9 mouse cellular contexts compared by ENCODE assay signal in the genomic region with DNA sequence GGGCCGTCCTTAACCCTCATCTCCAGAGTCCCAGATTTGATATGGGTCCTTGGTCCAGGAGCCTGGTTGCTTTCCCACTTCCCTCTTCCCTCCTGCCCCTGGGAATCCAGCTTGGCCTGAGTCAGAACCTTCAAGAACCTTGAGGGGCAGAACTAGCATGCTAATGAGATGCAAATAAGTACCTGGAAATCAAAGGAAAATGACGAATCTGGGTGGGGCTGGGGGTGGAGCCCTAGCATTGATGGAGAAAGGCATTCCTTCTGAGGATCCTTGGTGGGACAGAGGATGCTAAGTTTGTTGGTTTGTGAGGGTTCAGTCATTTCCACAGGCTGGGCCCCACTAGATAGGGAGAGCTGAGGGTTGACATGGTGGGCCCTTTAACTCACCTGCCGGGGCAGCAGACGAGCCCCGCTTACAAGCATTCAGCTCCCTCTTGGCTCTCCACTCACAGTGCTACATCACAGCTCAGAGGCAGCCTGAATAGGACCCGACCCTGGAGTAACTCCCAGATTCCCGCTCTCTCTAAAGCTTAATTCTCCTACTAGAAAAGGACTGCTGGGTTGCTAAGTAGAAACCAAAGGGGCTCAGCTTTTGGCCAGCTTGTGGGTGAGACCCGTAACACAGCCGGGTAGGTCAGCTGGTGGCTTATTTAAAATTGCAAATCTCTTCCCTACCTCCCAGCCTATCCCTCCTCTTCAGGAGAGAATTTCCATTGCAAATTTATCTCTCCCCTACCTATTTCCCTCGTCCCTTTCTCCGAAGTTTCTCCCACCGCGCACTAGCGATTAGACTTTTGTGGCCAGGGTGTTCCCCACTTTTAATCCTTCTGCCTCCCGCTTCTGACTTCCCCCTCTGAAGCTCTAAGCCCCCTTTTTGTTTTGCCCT. TPM values are rescaled to one million over a fixed set of nuclear protein-coding genes. Genes with fewer than 3 reads are reported as not detected.
DNase-seq lines count a peak whose midpoint lies in the region; ATAC-seq and TF ChIP-seq lines count a peak whose summit lies in the region.
"Had no signal": no experiment of that assay in that cellular context is flagged by ENCODE, and none has a peak within 500 bp of the region (broad histone marks: within the 10 kb centered on the region; RNA-seq: fewer than 3 reads in every experiment).

No protein-coding gene starts in this region.

- ATAC-seq in heart, embryonic 15.5 days (replicated peaks; ENCODE audit: insufficient number of reproducible peaks, insufficient read depth, low FRiP score, low read depth): no peak
- ATAC-seq in forebrain, embryonic 14.5 days: peak; percentile 32; the same call in 1 of the 2 replicates
- no peak for ATAC-seq in granulocyte monocyte progenitor cell, adult 5-6 weeks (replicated peaks; ENCODE audit: poor library complexity, severe bottlenecking)

- peak overlapping the region; percentile 49; the same call in 1 of the 2 replicates for H3K4me2 ChIP-seq in heart, embryonic 15.5 days
- H3K4me2 ChIP-seq in forebrain, embryonic 14.5 days (ENCODE audit: low read length): peak overlapping the region; percentile 37

- in situ Hi-C loops in ES-E14 (cut with MboI; ENCODE audit: low sequenced_read_pairs in 2 of 2, unreplicated experiment in 2 of 2): no loop called here

- H3K9me3 ChIP-seq in heart, embryonic 15.5 days (replicated peaks): no peaks in the 10 kb centered on the region
- H3K9me3 ChIP-seq in ES-E14 (ENCODE audit: control insufficient read depth, insufficient read depth, low read depth, low read length): no peaks in the 10 kb centered on the region
- no peaks in the 10 kb centered on the region for H3K9me3 ChIP-seq in forebrain, embryonic 14.5 days (replicated peaks; ENCODE audit: control insufficient read depth, low read length)
- no peaks in the 10 kb centered on the region for H3K9me3 ChIP-seq in midbrain, embryonic 10.5 days (replicated peaks)

- H3K9ac ChIP-seq in heart, embryonic 15.5 days: no peak overlapping the region
- H3K9ac ChIP-seq in ES-E14 (ENCODE audit: insufficient read depth, low read depth, low read length, poor library complexity, severe bottlenecking): peak overlapping the region; percentile 74; the same call in 1 of the 2 replicates
- H3K9ac ChIP-seq in forebrain, embryonic 14.5 days (ENCODE audit: low read length): peak overlapping the region; percentile 33

- peaks cover 33% of the 10 kb centered on the region for H3K27me3 ChIP-seq in heart, embryonic 15.5 days
- H3K27me3 ChIP-seq in forebrain, embryonic 14.5 days (replicated peaks; ENCODE audit: control insufficient read depth, insufficient read depth, low read length): no peaks in the 10 kb centered on the region
- peaks cover 47% of the 10 kb centered on the region for H3K27me3 ChIP-seq in midbrain, embryonic 10.5 days (ENCODE audit: low read depth, poor library complexity, severe bottlenecking)

- 32% methylated on average over 15 of the region's 15 CpGs for WGBS in heart, embryonic 15.5 days
- WGBS in forebrain, embryonic 14.5 days: 7% methylated on average over 15 of the region's 15 CpGs
- 6% methylated on average over 15 of the region's 15 CpGs for WGBS in midbrain, embryonic 10.5 days

- no peak overlapping the region for H3K27ac ChIP-seq in heart, embryonic 15.5 days
- H3K27ac ChIP-seq in ES-E14 (ENCODE audit: insufficient read depth, low read depth, low read length, poor library complexity, severe bottlenecking): peak overlapping the region; percentile 93
- peak overlapping the region; percentile 81 for H3K27ac ChIP-seq in forebrain, embryonic 14.5 days (ENCODE audit: low read depth, low read length)
- H3K27ac ChIP-seq in midbrain, embryonic 10.5 days (replicated peaks): peak overlapping the region; percentile 76

- DNase-seq in heart, adult 18-20 months: no peak
- peak; percentile 90 for DNase-seq in ES-E14 (ENCODE audit: low read depth, low spot score)
- DNase-seq in forebrain, embryonic 14.5 days (ENCODE audit: low spot score): peak; percentile 85
- peak; percentile 36 for DNase-seq in midbrain, embryonic 10.5 days (ENCODE audit: low spot score)
- DNase-seq in gastrocnemius, postnatal 25 days: no peak
- no peak for DNase-seq in cerebellum, adult 11-12 months
- DNase-seq: heart, postnatal 4 days had no signal

- H3K4me3 ChIP-seq in heart, embryonic 15.5 days: no peak overlapping the region
- H3K4me3 ChIP-seq in ES-E14 (ENCODE audit: insufficient read depth in 1 of 2, low read depth in 1 of 2, low read length in 2 of 2, poor library complexity in 1 of 2, severe bottlenecking in 1 of 2): peak overlapping the region; percentile 52 to 65
- H3K4me3 ChIP-seq in forebrain, embryonic 14.5 days (ENCODE audit: low read depth, low read length): no peak overlapping the region
- H3K4me3 ChIP-seq in midbrain, embryonic 10.5 days: peak overlapping the region; percentile 41

- no peaks in the 10 kb centered on the region for H3K36me3 ChIP-seq in heart, embryonic 15.5 days
- peaks cover 20% of the 10 kb centered on the region for H3K36me3 ChIP-seq in ES-E14 (ENCODE audit: control insufficient read depth, insufficient read depth, low read length, poor library complexity, severe bottlenecking)
- peaks cover 45% of the 10 kb centered on the region for H3K36me3 ChIP-seq in forebrain, embryonic 14.5 days (ENCODE audit: control insufficient read depth, insufficient read depth, low read length)
- peaks cover 24% of the 10 kb centered on the region for H3K36me3 ChIP-seq in midbrain, embryonic 10.5 days

- peaks cover 33% of the 10 kb centered on the region for H3K4me1 ChIP-seq in heart, embryonic 15.5 days (replicated peaks)
- peaks cover 15 to 32% of the 10 kb centered on the region in 2 experiments for H3K4me1 ChIP-seq in ES-E14 (ENCODE audit: control insufficient read depth in 2 of 2, insufficient read depth in 2 of 2, low read length in 2 of 2, poor library complexity in 1 of 2)
- H3K4me1 ChIP-seq in forebrain, embryonic 14.5 days (ENCODE audit: control insufficient read depth, insufficient read depth, low read length): peaks cover 43% of the 10 kb centered on the region
- peaks cover 45% of the 10 kb centered on the region for H3K4me1 ChIP-seq in midbrain, embryonic 10.5 days

TF ChIP-seq in ES-E14, 5 proteins besides CTCF, POLR2A, EP300 and RAD21:
- no peak for TF ChIP-seq CHD2 (IDR thresholded peaks at IDR 0.05; ENCODE audit: low read depth, low read length)
- TF ChIP-seq ZC3H11A (IDR thresholded peaks at IDR 0.05; ENCODE audit: borderline replicate concordance, low read depth, low read length): no peak
- TF ChIP-seq ZNF384 (IDR thresholded peaks at IDR 0.05; ENCODE audit: low read depth, low read length): no peak
- no peak for TF ChIP-seq MAFK (IDR thresholded peaks at IDR 0.05; ENCODE audit: insufficient read depth, low read depth, low read length)
- TF ChIP-seq HCFC1 (IDR thresholded peaks at IDR 0.05; ENCODE audit: borderline replicate concordance, insufficient read depth, low read length): no peak

RNA-seq across cellular contexts. Expression of a gene that starts 14.4 kb away (rescaled TPM):
- polyA plus RNA-seq in heart, embryonic 15.5 days (2015; fragmentation: Nextera tagmentation; extraction: Ambion mirVana): 2.6 and 3.6 TPM in 2 replicates
- 1 to 10 TPM; 4.5 to 5.0 TPM for total RNA-seq in heart, adult 18-20 months (2021)
- total RNA-seq in ES-E14 (2012; rRNA removed): 9.4 and 12.4 TPM in 2 replicates
- 8.5 and 12.0 TPM in 2 replicates for polyA plus RNA-seq in forebrain, embryonic 14.5 days (2014; fragmentation: Nextera tagmentation; extraction: Ambion mirVana)
- polyA plus RNA-seq in midbrain, embryonic 10.5 days (2016; fragmentation: Nextera tagmentation; extraction: Ambion mirVana): 7.6 and 12.5 TPM in 2 replicates
- 1 to 10 TPM; 3.5 to 3.7 TPM for total RNA-seq in gastrocnemius, postnatal 25 days (2021)
- 3.0 and 5.2 TPM in 2 replicates for total RNA-seq in granulocyte monocyte progenitor cell, adult 5-6 weeks (2014; fragmentation: Nextera tagmentation)
- total RNA-seq in granulocyte monocyte progenitor cell, adult 5-6 weeks (2017): 0.26 and 0.82 TPM in 2 replicates

RNA-seq across cellular contexts. Expression of a gene that starts 16.9 kb away (rescaled TPM):
- polyA plus RNA-seq in heart, embryonic 15.5 days (2015; fragmentation: Nextera tagmentation; extraction: Ambion mirVana): 13.2 and 15.6 TPM in 2 replicates
- total RNA-seq in heart, adult 18-20 months (2021): 10 to 100 TPM; 11.3 to 12.9 TPM
- 7.9 and 11.9 TPM in 2 replicates for total RNA-seq in ES-E14 (2012; rRNA removed)
- 44.4 and 47.2 TPM in 2 replicates for polyA plus RNA-seq in forebrain, embryonic 14.5 days (2014; fragmentation: Nextera tagmentation; extraction: Ambion mirVana)
- 28.1 and 30.8 TPM in 2 replicates for polyA plus RNA-seq in midbrain, embryonic 10.5 days (2016; fragmentation: Nextera tagmentation; extraction: Ambion mirVana)
- total RNA-seq in gastrocnemius, postnatal 25 days (2021): 10 to 100 TPM; 10.5 to 11.1 TPM
- total RNA-seq in granulocyte monocyte progenitor cell, adult 5-6 weeks (2014; fragmentation: Nextera tagmentation): 11.9 and 16.2 TPM in 2 replicates
- 10.0 and 13.0 TPM in 2 replicates for total RNA-seq in granulocyte monocyte progenitor cell, adult 5-6 weeks (2017)

RNA-seq across cellular contexts. Expression of a gene that starts 28.7 kb away (rescaled TPM):
- 8.5 and 12.6 TPM in 2 replicates for polyA plus RNA-seq in heart, embryonic 15.5 days (2015; fragmentation: Nextera tagmentation; extraction: Ambion mirVana)
- total RNA-seq in heart, adult 18-20 months (2021): 1 to 10 TPM; 3.3 to 8.3 TPM
- 5.9 and 14.1 TPM in 2 replicates for total RNA-seq in ES-E14 (2012; rRNA removed)
- polyA plus RNA-seq in forebrain, embryonic 14.5 days (2014; fragmentation: Nextera tagmentation; extraction: Ambion mirVana): 8.1 and 9.2 TPM in 2 replicates
- polyA plus RNA-seq in midbrain, embryonic 10.5 days (2016; fragmentation: Nextera tagmentation; extraction: Ambion mirVana): 12.7 and 15.0 TPM in 2 replicates
- total RNA-seq in gastrocnemius, postnatal 25 days (2021): 1 to 10 TPM; 4.8 to 5.7 TPM
- 56.6 and 87.9 TPM in 2 replicates for total RNA-seq in granulocyte monocyte progenitor cell, adult 5-6 weeks (2014; fragmentation: Nextera tagmentation)
- 12.4 and 15.1 TPM in 2 replicates for total RNA-seq in granulocyte monocyte progenitor cell, adult 5-6 weeks (2017)

RNA-seq across cellular contexts. Expression of a gene that starts 39.0 kb away (rescaled TPM):
- polyA plus RNA-seq in heart, embryonic 15.5 days (2015; fragmentation: Nextera tagmentation; extraction: Ambion mirVana): 0.24 and 0.55 TPM in 2 replicates
- under 1 TPM in 1 of 2 experiments, not detected in 1; 0.08 TPM for total RNA-seq in heart, adult 18-20 months (2021)
- 1.7 and 3.8 TPM in 2 replicates for total RNA-seq in ES-E14 (2012; rRNA removed)
- 24.1 and 28.9 TPM in 2 replicates for polyA plus RNA-seq in forebrain, embryonic 14.5 days (2014; fragmentation: Nextera tagmentation; extraction: Ambion mirVana)
- 0.53 and 1.2 TPM in 2 replicates for polyA plus RNA-seq in midbrain, embryonic 10.5 days (2016; fragmentation: Nextera tagmentation; extraction: Ambion mirVana)
- total RNA-seq in gastrocnemius, postnatal 25 days (2021): under 1 TPM; 0.28 to 0.35 TPM
- not detected in 2 replicates for total RNA-seq in granulocyte monocyte progenitor cell, adult 5-6 weeks (2014; fragmentation: Nextera tagmentation)
- not detected in 2 replicates for total RNA-seq in granulocyte monocyte progenitor cell, adult 5-6 weeks (2017)

Comparison
In these comparisons a context has a peak if more than half of its experiments do, and no peak if none do; other contexts are left out.
1. H3K4me3 ChIP-seq: peak in ES-E14 (2 of 2) and midbrain, embryonic 10.5 days (single experiment); none in heart, embryonic 15.5 days (single experiment) and forebrain, embryonic 14.5 days (single experiment).
2. DNase-seq: peak in ES-E14 (single experiment), forebrain, embryonic 14.5 days (single experiment) and midbrain, embryonic 10.5 days (single experiment); none in heart, adult 18-20 months (0 of 2), gastrocnemius, postnatal 25 days (single experiment) and cerebellum, adult 11-12 months (single experiment).